Mouse (Mus musculus): ENCODE data around the gene Tmem132e. TPM values are rescaled to one million over a fixed set of nuclear protein-coding genes. Genes with fewer than 3 reads are reported as not detected.

Gene Tmem132e
- polyA plus RNA-seq, 1 experiment, result 3.0 TPM

DNA sequence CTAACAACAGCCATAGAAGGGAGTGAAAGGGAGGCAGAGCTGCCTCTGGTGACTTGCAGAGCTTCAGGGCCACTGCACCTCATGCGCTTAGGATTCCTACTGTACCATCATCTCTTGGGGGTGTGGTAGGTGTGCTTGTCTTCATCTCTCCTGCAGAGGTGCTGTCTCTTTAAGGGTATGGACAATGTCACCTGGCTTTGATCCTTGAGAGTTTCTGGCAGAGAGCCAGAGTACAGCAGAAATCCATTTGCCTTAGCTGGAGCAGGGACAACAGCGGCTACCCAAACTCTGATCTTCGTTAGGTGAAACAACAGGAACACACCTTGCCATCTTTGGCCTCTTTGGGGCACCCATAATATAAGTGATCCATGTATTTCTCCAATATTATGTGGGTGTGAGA is 92.2 kb downstream of the Tmem132e start:
- Histone ChIP-seq H3K4me1 (ENCODE audit: control insufficient read depth, insufficient read depth, low read length) (no peaks in the 10 kb centered on the region), H3K4me3 (replicated peaks; ENCODE audit: control insufficient read depth, low read depth, low read length) (no peak overlapping the region), H3K27ac (ENCODE audit: control insufficient read depth, insufficient read depth, low read depth, low read length, poor library complexity) (no peak overlapping the region)
- no peak for TF ChIP-seq CTCF (IDR thresholded peaks at IDR 0.05; ENCODE audit: control insufficient read depth, insufficient read depth, low read length)
- 88% methylated on average over 3 of the region's 3 CpGs for WGBS

DNA sequence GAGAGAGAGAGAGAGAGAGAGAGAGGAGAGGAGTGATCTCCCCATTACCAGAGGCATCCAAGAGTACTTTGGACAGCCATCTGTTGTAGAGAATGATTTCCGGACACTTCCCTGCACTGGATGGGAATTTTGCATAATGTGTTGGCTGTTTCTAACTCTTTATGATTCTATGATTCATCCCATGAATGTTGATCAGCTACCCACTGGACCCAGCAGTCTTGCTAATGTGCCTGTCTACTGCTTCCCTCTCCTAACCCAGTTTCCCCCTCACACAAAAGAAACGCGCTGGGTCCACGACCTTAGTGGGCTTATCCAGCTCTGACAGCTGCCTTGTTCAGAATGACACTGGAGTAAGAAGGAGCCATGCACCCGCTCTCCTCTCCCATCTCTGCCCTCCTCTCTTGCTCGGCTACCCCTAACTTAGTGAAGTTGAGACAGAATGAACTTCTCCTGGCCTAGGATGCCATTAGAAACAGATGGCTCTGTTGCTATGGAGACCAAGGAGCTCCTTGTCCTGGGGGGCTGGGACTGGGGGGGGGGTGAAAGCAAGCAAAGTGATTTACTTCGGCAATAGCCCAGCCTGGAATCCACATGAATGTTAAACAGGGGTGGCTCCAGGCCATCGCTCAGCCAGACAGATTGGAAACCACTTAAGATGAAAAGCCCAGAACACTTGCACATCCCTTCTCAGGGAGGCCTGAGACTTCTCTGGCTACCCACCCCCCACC is 98.8 kb downstream of the Tmem132e start:
- no peak overlapping the region for H3K27ac ChIP-seq (ENCODE audit: control insufficient read depth, insufficient read depth, low read depth, low read length, poor library complexity)
- 59% methylated on average over 8 of the region's 8 CpGs for WGBS
- H3K4me1 ChIP-seq (ENCODE audit: control insufficient read depth, insufficient read depth, low read length), result no peaks in the 10 kb centered on the region
- no peak overlapping the region for H3K4me3 ChIP-seq (replicated peaks; ENCODE audit: control insufficient read depth, low read depth, low read length)
- TF ChIP-seq POLR2A (IDR thresholded peaks at IDR 0.05; ENCODE audit: borderline replicate concordance, control insufficient read depth, low read depth, low read length) (no peak), CTCF (IDR thresholded peaks at IDR 0.05; ENCODE audit: control insufficient read depth, insufficient read depth, low read length) (no peak)

DNA sequence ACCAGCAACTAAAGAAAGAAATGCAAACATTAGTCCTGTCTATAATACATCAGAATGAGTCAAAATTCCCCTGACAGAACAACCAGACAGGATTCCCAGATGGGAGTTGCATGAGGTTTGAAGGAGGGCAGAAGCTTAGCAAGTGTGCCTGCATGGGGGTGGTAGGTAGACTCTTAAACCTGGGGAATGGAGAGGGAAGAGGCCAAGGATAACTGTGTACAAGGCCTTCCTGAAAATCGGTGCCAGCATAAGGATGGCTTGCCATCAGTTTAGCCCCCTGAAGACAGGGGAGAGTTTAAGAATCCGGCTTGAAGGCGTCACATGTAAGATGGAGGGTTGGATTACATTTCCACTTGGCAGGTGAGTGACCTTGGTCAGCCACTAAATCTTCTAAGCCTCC is 102.2 kb downstream of the Tmem132e start:
- H3K4me1 ChIP-seq (ENCODE audit: control insufficient read depth, insufficient read depth, low read length), result no peaks in the 10 kb centered on the region
- no peak for TF ChIP-seq POLR2A (IDR thresholded peaks at IDR 0.05; ENCODE audit: borderline replicate concordance, control insufficient read depth, low read depth, low read length)
- no peak for TF ChIP-seq CTCF (IDR thresholded peaks at IDR 0.05; ENCODE audit: control insufficient read depth, insufficient read depth, low read length)

More for the DNA sequence above, 102.2 kb downstream of the Tmem132e start:
- WGBS, result 78% methylated on average over 3 of the region's 3 CpGs
- Histone ChIP-seq H3K27ac (ENCODE audit: control insufficient read depth, insufficient read depth, low read depth, low read length, poor library complexity) (no peak overlapping the region), H3K4me3 (replicated peaks; ENCODE audit: control insufficient read depth, low read depth, low read length) (no peak overlapping the region)

Other genes with a start within 250 kb of the Tmem132e start
- not detected in 2 replicates for gene Ccl1, start 83.2 kb upstream of the Tmem132e start, polyA plus RNA-seq (2011; ENCODE audit: insufficient read depth, insufficient read length, low replicate concordance, missing spikeins)

Measured in bone marrow, adult 2 months (tissue).